ENCODE assay signal across 20 mouse cellular contexts in the genomic region with DNA sequence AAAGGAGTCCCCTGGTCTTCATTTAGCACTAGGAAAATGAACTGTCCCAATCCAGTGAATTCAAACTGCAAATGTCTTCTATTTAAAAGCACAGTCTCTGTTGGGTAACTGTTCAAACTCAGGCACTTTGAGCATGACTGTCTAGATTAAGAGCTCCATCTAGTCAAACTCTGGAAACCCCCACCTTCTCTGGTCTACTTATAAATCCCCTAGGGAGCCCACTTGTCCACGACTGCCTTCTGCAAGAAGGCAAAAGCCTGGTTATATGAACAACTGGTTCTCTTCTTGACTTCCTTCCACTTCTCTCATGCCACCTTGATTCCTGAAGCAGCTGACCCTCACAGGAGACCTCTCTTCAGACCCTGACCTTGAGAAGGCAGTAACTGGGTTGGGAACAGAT.
"Had no signal": no experiment of that assay in that cellular context is flagged by ENCODE, and none has a peak within 500 bp of the region (broad histone marks: within the 10 kb centered on the region; RNA-seq: fewer than 3 reads in every experiment).

No protein-coding gene starts in this region.

- H3K4me3 ChIP-seq: midbrain, embryonic 10.5 days; midbrain, embryonic 12.5 days; myocyte; neural tube, embryonic 13.5 days; neural tube, embryonic 15.5 days; stomach, embryonic 15.5 days had no signal

- H3K36me3 ChIP-seq: midbrain, embryonic 10.5 days; midbrain, embryonic 12.5 days; neural tube, embryonic 13.5 days; neural tube, embryonic 15.5 days; stomach, embryonic 15.5 days had no signal

- DNase-seq: lung, adult 18-20 months; lung, embryonic 14.5 days; lung, postnatal 10 days; lung, postnatal 4 days; midbrain, embryonic 14.5 days; retina, postnatal 1 day; right cerebral cortex, adult 18-20 months; right cerebral cortex, postnatal 25 days; right cerebral cortex, postnatal 4 days; spleen, adult 18-20 months; thymus, adult 2 months; thymus, postnatal 25 days; thymus, postnatal 4 days had no signal

- H3K27ac ChIP-seq: midbrain, embryonic 10.5 days; midbrain, embryonic 12.5 days; neural tube, embryonic 13.5 days; neural tube, embryonic 15.5 days; stomach, embryonic 15.5 days; stomach, postnatal 0 days had no signal

- H3K27me3 ChIP-seq: midbrain, embryonic 12.5 days; neural tube, embryonic 13.5 days; neural tube, embryonic 15.5 days; stomach, embryonic 15.5 days had no signal

- H3K4me2 ChIP-seq: lung, embryonic 14.5 days; midbrain, embryonic 12.5 days; neural tube, embryonic 13.5 days; neural tube, embryonic 15.5 days; stomach, embryonic 15.5 days had no signal

- H3K9ac ChIP-seq: lung, embryonic 14.5 days; midbrain, embryonic 12.5 days; neural tube, embryonic 13.5 days; neural tube, embryonic 15.5 days; stomach, embryonic 15.5 days had no signal

- H3K4me1 ChIP-seq: midbrain, embryonic 10.5 days; midbrain, embryonic 12.5 days; neural tube, embryonic 13.5 days; neural tube, embryonic 15.5 days; stomach, embryonic 15.5 days had no signal

- H3K9me3 ChIP-seq: midbrain, embryonic 10.5 days; midbrain, embryonic 12.5 days; neural tube, embryonic 13.5 days; neural tube, embryonic 15.5 days; stomach, embryonic 15.5 days had no signal
